Mouse (Mus musculus): ENCODE measurements at regions not wholly inside any gene's neighbourhood (a gene's known extent, or its start where the extent isn't known, plus 50 kb on each side); places are given as distances from the start of the nearest gene placed in this dataset.

DNA sequence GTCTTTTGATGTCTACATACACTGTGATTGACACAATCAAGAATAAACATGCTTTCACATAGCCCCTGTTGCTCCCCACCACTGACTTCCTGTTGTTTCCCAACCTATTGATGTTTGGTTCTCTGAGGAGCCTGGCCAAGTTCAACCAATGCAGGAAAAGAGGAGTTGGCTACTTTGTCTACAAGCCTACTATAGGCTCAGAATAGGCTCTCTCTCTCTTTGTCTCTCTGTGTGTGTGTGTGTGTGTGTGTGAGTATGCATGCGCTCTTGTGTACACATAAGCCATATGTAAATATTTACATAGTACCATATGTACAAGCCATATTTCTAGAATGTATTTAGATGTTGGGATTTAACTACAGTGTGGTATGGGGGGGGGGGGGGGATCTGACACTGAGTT lies 222.6 kb downstream of the Tex36 start:
- no peak for DNase-seq
- TF ChIP-seq CTCF (conservative IDR thresholded peaks at IDR 0.05; ENCODE audit: insufficient read depth, insufficient read length, low read depth, low read length) (no peak), POLR2A (IDR thresholded peaks at IDR 0.05; ENCODE audit: low read depth, low read length) (no peak)
- Histone ChIP-seq H3K36me3 (ENCODE audit: control insufficient read depth, insufficient read depth, low read length) (no peaks in the 10 kb centered on the region), H3K4me1 (ENCODE audit: control insufficient read depth, insufficient read depth, low read length) (no peaks in the 10 kb centered on the region), H3K4me3 (ENCODE audit: insufficient read depth, low read depth, low read length) (no peak overlapping the region), H3K27me3 (replicated peaks; ENCODE audit: control insufficient read depth, insufficient read depth, low read length) (no peaks in the 10 kb centered on the region), H3K27ac (ENCODE audit: insufficient read depth, low read depth, low read length) (no peak overlapping the region)
- WGBS = 96% methylated on average over 1 of the region's 1 CpGs

DNA sequence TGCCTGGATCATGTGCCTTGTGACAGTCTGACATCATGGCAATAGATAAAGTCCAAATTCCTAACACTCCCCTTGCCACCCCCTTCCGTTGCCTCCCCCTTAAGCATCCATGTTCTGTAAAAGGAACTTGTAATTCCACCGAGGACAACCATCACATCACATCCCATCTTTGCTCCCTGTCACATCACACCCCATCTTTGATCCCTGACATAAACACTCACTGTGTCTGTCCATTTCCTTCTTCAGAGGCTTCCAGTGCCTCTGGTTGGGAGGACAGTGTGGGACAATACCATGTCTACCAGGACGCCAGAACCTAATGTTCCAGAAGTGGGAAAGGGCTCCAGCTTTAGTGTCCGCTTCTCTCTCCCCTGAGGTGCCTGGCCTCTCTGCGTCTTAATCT lies 223.6 kb downstream of the Tex36 start:
- Histone ChIP-seq H3K4me3 (ENCODE audit: insufficient read depth, low read depth, low read length) (no peak overlapping the region), H3K27me3 (replicated peaks; ENCODE audit: control insufficient read depth, insufficient read depth, low read length) (no peaks in the 10 kb centered on the region), H3K27ac (ENCODE audit: insufficient read depth, low read depth, low read length) (no peak overlapping the region), H3K36me3 (ENCODE audit: control insufficient read depth, insufficient read depth, low read length) (no peaks in the 10 kb centered on the region), H3K4me1 (ENCODE audit: control insufficient read depth, insufficient read depth, low read length) (no peaks in the 10 kb centered on the region)
- 87% methylated on average over 5 of the region's 5 CpGs for WGBS
- TF ChIP-seq CTCF (conservative IDR thresholded peaks at IDR 0.05; ENCODE audit: insufficient read depth, insufficient read length, low read depth, low read length) (no peak), POLR2A (IDR thresholded peaks at IDR 0.05; ENCODE audit: low read depth, low read length) (no peak)
- no peak for DNase-seq

DNA sequence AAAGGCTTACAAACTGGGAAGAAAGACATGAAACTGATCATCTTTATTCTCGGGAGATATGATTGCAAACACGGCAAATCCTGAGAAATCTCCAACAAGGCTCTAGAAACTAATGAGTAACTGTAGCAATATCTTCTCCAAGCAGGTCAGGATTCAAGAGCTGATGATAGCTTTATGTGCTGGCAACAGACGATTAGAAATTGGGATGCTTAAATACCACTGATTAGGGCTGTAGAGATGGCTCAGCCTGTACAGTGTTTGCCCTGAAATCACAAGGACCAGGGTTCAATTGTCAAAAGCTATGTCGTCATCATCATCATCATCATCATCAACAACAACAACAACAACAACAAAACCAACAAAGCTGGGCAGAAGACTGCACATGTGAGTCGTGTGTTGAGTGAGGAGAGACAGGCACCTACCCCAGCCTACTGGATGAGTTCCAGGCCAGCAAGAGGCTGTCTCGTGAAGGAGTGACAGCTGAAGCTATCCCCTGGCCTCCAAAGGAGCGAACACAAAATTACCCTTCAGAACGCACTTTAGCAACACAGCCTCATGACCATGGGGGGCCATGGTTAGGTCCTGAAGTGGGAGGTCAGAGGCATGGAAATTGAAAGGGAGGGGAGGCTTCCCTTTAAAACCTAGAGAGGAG lies 225.0 kb downstream of the Tex36 start:
- no peak for DNase-seq
- WGBS = 66% methylated on average over 8 of the region's 8 CpGs
- Histone ChIP-seq H3K4me3 (ENCODE audit: insufficient read depth, low read depth, low read length) (no peak overlapping the region), H3K27ac (ENCODE audit: insufficient read depth, low read depth, low read length) (no peak overlapping the region), H3K36me3 (ENCODE audit: control insufficient read depth, insufficient read depth, low read length) (no peaks in the 10 kb centered on the region), H3K27me3 (replicated peaks; ENCODE audit: control insufficient read depth, insufficient read depth, low read length) (no peaks in the 10 kb centered on the region), H3K4me1 (ENCODE audit: control insufficient read depth, insufficient read depth, low read length) (no peaks in the 10 kb centered on the region)
- TF ChIP-seq CTCF (conservative IDR thresholded peaks at IDR 0.05; ENCODE audit: insufficient read depth, insufficient read length, low read depth, low read length) (no peak), POLR2A (IDR thresholded peaks at IDR 0.05; ENCODE audit: low read depth, low read length) (no peak)

- H3K4me1 ChIP-seq (ENCODE audit: control insufficient read depth, insufficient read depth, low read length) = no peaks in the 10 kb centered on the region
- H3K4me3 ChIP-seq (ENCODE audit: insufficient read depth, low read depth, low read length) = no peak overlapping the region
- 28% methylated on average over 2 of the region's 2 CpGs for WGBS
- TF ChIP-seq CTCF (conservative IDR thresholded peaks at IDR 0.05; ENCODE audit: insufficient read depth, insufficient read length, low read depth, low read length) (no peak), POLR2A (IDR thresholded peaks at IDR 0.05; ENCODE audit: low read depth, low read length) (no peak)
- H3K36me3 ChIP-seq (ENCODE audit: control insufficient read depth, insufficient read depth, low read length) = no peaks in the 10 kb centered on the region
- no peak overlapping the region for H3K27ac ChIP-seq (ENCODE audit: insufficient read depth, low read depth, low read length)
- no peaks in the 10 kb centered on the region for H3K27me3 ChIP-seq (replicated peaks; ENCODE audit: control insufficient read depth, insufficient read depth, low read length)
- DNase-seq = no peak
Measured at GRCm38 (mm10) chr7:133372695-133373094, 229.3 kb downstream of the Tex36 start.

DNA sequence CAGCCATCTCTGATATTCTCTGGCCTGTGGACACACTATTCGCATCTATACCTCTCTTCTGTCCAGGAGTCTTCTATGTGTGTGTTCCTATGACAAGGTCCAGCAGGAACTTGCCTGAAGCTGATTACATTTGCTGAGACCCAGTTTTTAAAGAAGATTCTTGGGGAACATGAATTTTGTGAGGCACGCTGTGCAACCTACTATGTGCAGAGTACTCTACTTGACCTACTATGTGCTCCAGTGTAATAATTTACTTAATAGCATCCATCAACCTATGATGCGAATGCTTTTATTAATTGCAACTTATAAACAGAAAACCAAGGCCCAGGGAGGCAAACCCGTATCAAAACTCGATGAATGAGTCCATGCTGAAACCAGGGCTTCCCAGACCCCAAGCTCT lies 231.4 kb downstream of the Tex36 start:
- no peaks in the 10 kb centered on the region for H3K4me1 ChIP-seq (ENCODE audit: control insufficient read depth, insufficient read depth, low read length)
- WGBS = 95% methylated on average over 5 of the region's 5 CpGs
- H3K36me3 ChIP-seq (ENCODE audit: control insufficient read depth, insufficient read depth, low read length) = no peaks in the 10 kb centered on the region
- TF ChIP-seq CTCF (conservative IDR thresholded peaks at IDR 0.05; ENCODE audit: insufficient read depth, insufficient read length, low read depth, low read length) = no peak
- no peak for TF ChIP-seq POLR2A (IDR thresholded peaks at IDR 0.05; ENCODE audit: low read depth, low read length)
- no peak overlapping the region for H3K4me3 ChIP-seq (ENCODE audit: insufficient read depth, low read depth, low read length)
- no peak for DNase-seq
- no peaks in the 10 kb centered on the region for H3K27me3 ChIP-seq (replicated peaks; ENCODE audit: control insufficient read depth, insufficient read depth, low read length)
- H3K27ac ChIP-seq (ENCODE audit: insufficient read depth, low read depth, low read length) = no peak overlapping the region

DNA sequence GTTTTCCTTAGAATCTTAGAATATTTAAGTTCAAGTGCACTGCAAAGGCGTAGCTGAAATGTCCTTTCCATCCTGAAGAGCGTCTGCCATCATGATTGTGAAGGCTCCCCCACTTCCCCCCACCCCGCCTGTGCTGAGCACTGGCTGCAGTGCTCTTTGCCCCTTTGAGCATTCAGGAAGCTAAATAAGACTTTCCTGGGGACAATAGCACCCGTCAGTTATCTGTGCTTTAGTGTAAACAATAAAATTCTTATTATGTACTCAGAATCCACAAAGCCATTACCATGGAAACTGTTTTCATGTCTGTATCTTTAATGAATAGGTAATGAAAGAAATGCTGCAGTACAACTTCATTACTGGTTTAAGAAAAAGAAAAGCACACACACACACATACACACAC lies 237.4 kb downstream of the Tex36 start:
- no peak for DNase-seq
- no peaks in the 10 kb centered on the region for H3K4me1 ChIP-seq (ENCODE audit: control insufficient read depth, insufficient read depth, low read length)
- 42% methylated on average over 4 of the region's 4 CpGs for WGBS
- no peak overlapping the region for H3K4me3 ChIP-seq (ENCODE audit: insufficient read depth, low read depth, low read length)
- no peak overlapping the region for H3K27ac ChIP-seq (ENCODE audit: insufficient read depth, low read depth, low read length)
- H3K27me3 ChIP-seq (replicated peaks; ENCODE audit: control insufficient read depth, insufficient read depth, low read length) = no peaks in the 10 kb centered on the region
- TF ChIP-seq CTCF (conservative IDR thresholded peaks at IDR 0.05; ENCODE audit: insufficient read depth, insufficient read length, low read depth, low read length) (no peak), POLR2A (IDR thresholded peaks at IDR 0.05; ENCODE audit: low read depth, low read length) (no peak)
- no peaks in the 10 kb centered on the region for H3K36me3 ChIP-seq (ENCODE audit: control insufficient read depth, insufficient read depth, low read length)

DNA sequence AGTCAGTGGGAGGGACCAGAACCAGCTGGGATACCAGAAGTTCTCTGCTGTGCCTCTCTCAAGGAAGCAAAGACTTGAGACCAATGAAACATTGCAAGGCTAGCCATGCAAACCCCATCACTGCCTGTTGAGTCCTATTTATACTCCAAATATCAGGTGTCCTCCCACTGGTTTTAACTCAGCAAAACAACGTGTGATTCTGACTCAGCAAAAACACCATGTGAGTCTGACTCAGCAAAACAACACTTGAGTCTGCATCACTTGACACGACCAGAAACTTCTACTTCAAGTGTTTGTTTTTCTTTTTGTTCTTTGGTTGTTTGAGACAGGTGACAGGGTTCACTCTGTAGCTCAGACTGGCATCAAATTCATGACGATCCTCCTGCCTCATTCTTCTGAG lies 204.6 kb upstream of the Ctbp2 start:
- Histone ChIP-seq H3K36me3 (ENCODE audit: control insufficient read depth, insufficient read depth, low read length) (no peaks in the 10 kb centered on the region), H3K4me3 (ENCODE audit: insufficient read depth, low read depth, low read length) (no peak overlapping the region), H3K27me3 (replicated peaks; ENCODE audit: control insufficient read depth, insufficient read depth, low read length) (no peaks in the 10 kb centered on the region), H3K4me1 (ENCODE audit: control insufficient read depth, insufficient read depth, low read length) (no peaks in the 10 kb centered on the region), H3K27ac (ENCODE audit: insufficient read depth, low read depth, low read length) (no peak overlapping the region)
- TF ChIP-seq POLR2A (IDR thresholded peaks at IDR 0.05; ENCODE audit: low read depth, low read length) = no peak
- TF ChIP-seq CTCF (conservative IDR thresholded peaks at IDR 0.05; ENCODE audit: insufficient read depth, insufficient read length, low read depth, low read length) = no peak
- no peak for DNase-seq
- 41% methylated on average over 3 of the region's 3 CpGs for WGBS

All from kidney, adult 2 months (tissue).